Mouse (Mus musculus) CH12.LX (cell line): ENCODE measurements around the gene Cnot11. TPM values are rescaled to one million over a fixed set of nuclear protein-coding genes. Genes with fewer than 3 reads are reported as not detected.

Experiments used
- DNase-seq: peaks from one replicate; pipeline ENCODE4 v3.0.0-alpha.2; 2013; ENCODE audit errors: extremely low read depth
- H3K27ac ChIP-seq: 2 replicates; pipeline ENCODE4 v1.5.1; 2012; ENCODE audit warnings: low read depth, mild to moderate bottlenecking, control low read depth, moderate library complexity; ENCODE audit not compliant: insufficient read depth
- H3K27me3 ChIP-seq: replicated peaks from 2 replicates; pipeline ENCODE3; 2012; ENCODE audit warnings: inconsistent platforms
- H3K36me3 ChIP-seq, 2 experiments: replicated peaks in 1 of 2; 2 replicates each; pipeline versions ENCODE3 to v1.6.1; 2012; ENCODE audit warnings: inconsistent platforms in 1 of 2, low read length in 1 of 2, mild to moderate bottlenecking in 1 of 2, mixed read lengths in 1 of 2, moderate library complexity in 1 of 2; ENCODE audit not compliant: control insufficient read depth in 1 of 2, insufficient read depth in 1 of 2
- H3K4me1 ChIP-seq, 2 experiments: 2 replicates each; pipeline ENCODE4 v1.6.1; 2012; ENCODE audit warnings: inconsistent platforms in 1 of 2, moderate library complexity in 1 of 2; ENCODE audit not compliant: insufficient read depth in 2 of 2, control insufficient read depth in 1 of 2
- H3K4me2 ChIP-seq: 2 replicates; pipeline ENCODE4 v1.6.1; 2012; ENCODE audit warnings: low read depth, mild to moderate bottlenecking, control low read depth; ENCODE audit not compliant: poor library complexity, insufficient read depth, severe bottlenecking
- H3K4me3 ChIP-seq, 3 experiments: fragments of 150-350 bp in 1 of 3; sonication (generic) in 1 of 3; replicated peaks in 1 of 3; 2 replicates each; pipeline versions ENCODE3 to v1.5.1; 2011 to 2012; ENCODE audit warnings: low read depth in 2 of 3, low read length in 2 of 3, mild to moderate bottlenecking in 2 of 3, moderate library complexity in 2 of 3, control low read depth in 1 of 3, improper control_type of control experiment in 1 of 3, inconsistent platforms in 1 of 3, mixed read lengths in 1 of 3; ENCODE audit not compliant: poor library complexity in 1 of 3
- H3K79me2 ChIP-seq: replicated peaks from 2 replicates; pipeline ENCODE4 v1.6.1; 2012; ENCODE audit warnings: mild to moderate bottlenecking, moderate library complexity; ENCODE audit not compliant: control insufficient read depth, poor library complexity, insufficient read depth, severe bottlenecking; ENCODE audit errors: extremely low read depth
- H3K9ac ChIP-seq: 2 replicates; pipeline ENCODE4 v1.6.1; 2012; ENCODE audit warnings: low read depth, mild to moderate bottlenecking, control low read depth, moderate library complexity; ENCODE audit not compliant: insufficient read depth
- H3K9me3 ChIP-seq: replicated peaks from 2 replicates; pipeline ENCODE3; 2012; ENCODE audit warnings: low read length, inconsistent platforms, mixed read lengths
- BHLHE40 ChIP-seq: IDR thresholded peaks from 2 replicates; pipeline ENCODE4 v1.6.1; 2011; ENCODE audit warnings: mild to moderate bottlenecking, low read depth, low read length, improper control_type of control experiment
- CHD2 ChIP-seq: IDR thresholded peaks from 2 replicates; pipeline ENCODE4 v1.6.1; 2011; ENCODE audit warnings: low read length, improper control_type of control experiment
- E2F4 ChIP-seq: IDR thresholded peaks from 2 replicates; pipeline ENCODE4 v1.6.1; 2011; ENCODE audit warnings: low read depth, low read length, improper control_type of control experiment; ENCODE audit not compliant: insufficient replicate concordance
- GABPA ChIP-seq: IDR thresholded peaks from 2 replicates; pipeline ENCODE4 v1.6.1; 2012; ENCODE audit warnings: low read depth, low read length, improper control_type of control experiment, inconsistent platforms; ENCODE audit not compliant: insufficient replicate concordance
- HCFC1 ChIP-seq: IDR thresholded peaks from 2 replicates; pipeline ENCODE4 v1.6.1; 2012; ENCODE audit warnings: low read depth, mild to moderate bottlenecking, inconsistent platforms, low read length, improper control_type of control experiment
- JUN ChIP-seq: IDR thresholded peaks from 2 replicates; pipeline ENCODE4 v1.6.1; 2011; ENCODE audit warnings: low read depth, mild to moderate bottlenecking, low read length, improper control_type of control experiment, moderate library complexity; ENCODE audit not compliant: insufficient read depth
- JUND ChIP-seq: conservative IDR thresholded peaks from 2 replicates; pipeline ENCODE4 v1.6.1; 2011; ENCODE audit warnings: low read depth, low read length, improper control_type of control experiment
- KAT2A ChIP-seq: IDR thresholded peaks from 2 replicates; pipeline ENCODE4 v1.6.1; 2012; ENCODE audit warnings: low read length, improper control_type of control experiment, inconsistent platforms; ENCODE audit not compliant: insufficient replicate concordance
- MAFK ChIP-seq: IDR thresholded peaks from 2 replicates; pipeline ENCODE4 v1.6.1; 2011; ENCODE audit warnings: low read length, improper control_type of control experiment; ENCODE audit not compliant: insufficient replicate concordance
- MAX ChIP-seq: IDR thresholded peaks from 2 replicates; pipeline ENCODE4 v1.6.1; 2011; ENCODE audit warnings: low read length, improper control_type of control experiment
- MAZ ChIP-seq: IDR thresholded peaks from 2 replicates; pipeline ENCODE4 v1.6.1; 2012; ENCODE audit warnings: low read depth, mild to moderate bottlenecking, inconsistent platforms, low read length, improper control_type of control experiment, moderate library complexity
- MXI1 ChIP-seq: IDR thresholded peaks from 2 replicates; pipeline ENCODE4 v1.6.1; 2011; ENCODE audit warnings: mild to moderate bottlenecking, low read depth, low read length, improper control_type of control experiment
- NRF1 ChIP-seq: IDR thresholded peaks from 2 replicates; pipeline ENCODE4 v1.6.1; 2014; ENCODE audit warnings: low read depth, mild to moderate bottlenecking, inconsistent platforms, low read length, improper control_type of control experiment, moderate library complexity
- PAX5 ChIP-seq: IDR thresholded peaks from 2 replicates; pipeline ENCODE4 v1.6.1; 2012; ENCODE audit warnings: low read length, inconsistent platforms, mixed read lengths
- POLR2A ChIP-seq: IDR thresholded peaks from 2 replicates; pipeline ENCODE4 v1.6.1; 2011; ENCODE audit warnings: low read depth, mild to moderate bottlenecking, improper control_type of control experiment, low read length
- RAD21 ChIP-seq: IDR thresholded peaks from 2 replicates; pipeline ENCODE4 v1.6.1; 2011; ENCODE audit warnings: low read depth, mild to moderate bottlenecking, low read length, improper control_type of control experiment, moderate library complexity
- RCOR1 ChIP-seq: conservative IDR thresholded peaks from 2 replicates; pipeline ENCODE4 v1.6.1; 2012; ENCODE audit warnings: low read depth, mild to moderate bottlenecking, inconsistent platforms, low read length, improper control_type of control experiment
- UBTF ChIP-seq: IDR thresholded peaks from 2 replicates; pipeline ENCODE4 v1.6.1; 2012; ENCODE audit warnings: low read depth, mild to moderate bottlenecking, inconsistent platforms, low read length, improper control_type of control experiment, moderate library complexity
- ZKSCAN1 ChIP-seq: IDR thresholded peaks from 2 replicates; pipeline ENCODE4 v1.6.1; 2012; ENCODE audit warnings: low read depth, inconsistent platforms, low read length, improper control_type of control experiment, borderline replicate concordance
- ZMIZ1 ChIP-seq: IDR thresholded peaks from 2 replicates; pipeline ENCODE4 v1.6.1; 2012; ENCODE audit warnings: low read depth, mild to moderate bottlenecking, inconsistent platforms, low read length, improper control_type of control experiment
- ZNF384 ChIP-seq: IDR thresholded peaks from 2 replicates; pipeline ENCODE4 v1.6.1; 2012; ENCODE audit warnings: low read depth, low read length, improper control_type of control experiment, inconsistent platforms
- dilution Hi-C: fragments of 300-500 bp; cut with MboI; formaldehyde crosslinking; loops from 2 replicates; pipeline ENCODE4 v1.14.3; 2020; ENCODE audit warnings: low sequenced_read_pairs; ENCODE audit not compliant: extremely low pct_unique_long_range_greater_than_20kb, extremely low pct_ligation_motif_present
- in situ Hi-C: fragments of 300-500 bp; cut with MboI; formaldehyde crosslinking; loops from 3 replicates; pipeline ENCODE4 v1.14.3; 2019; ENCODE audit warnings: low sequenced_read_pairs, low pct_ligation_motif_present, low pct_unique_long_range_greater_than_20kb, mixed read lengths
- polyA plus RNA-seq: library from polyadenylated mRNA; unstranded; fragments of >175 nt; gene quantifications from 2 replicates; pipeline ENCODE4 v1.2.1, GENCODE M21; 2012; ENCODE audit warnings: low read depth; ENCODE audit not compliant: insufficient read length
- total RNA-seq, 2 experiments: library from RNA; depleted of rRNA; stranded (reverse); fragments of 300-350 nt in 1 of 2; fragments of >200 nt in 1 of 2; gene quantifications; 2 replicates each; pipeline ENCODE4 v1.2.3; 2012 to 2014

Cnot11 gene
- 15.3 and 17.8 TPM in 2 replicates for total RNA-seq (2012; rRNA removed)
- total RNA-seq (2014; rRNA removed): 28.6 and 31.8 TPM in 2 replicates
- polyA plus RNA-seq: 29.9 and 34.9 TPM in 2 replicates

DNA sequence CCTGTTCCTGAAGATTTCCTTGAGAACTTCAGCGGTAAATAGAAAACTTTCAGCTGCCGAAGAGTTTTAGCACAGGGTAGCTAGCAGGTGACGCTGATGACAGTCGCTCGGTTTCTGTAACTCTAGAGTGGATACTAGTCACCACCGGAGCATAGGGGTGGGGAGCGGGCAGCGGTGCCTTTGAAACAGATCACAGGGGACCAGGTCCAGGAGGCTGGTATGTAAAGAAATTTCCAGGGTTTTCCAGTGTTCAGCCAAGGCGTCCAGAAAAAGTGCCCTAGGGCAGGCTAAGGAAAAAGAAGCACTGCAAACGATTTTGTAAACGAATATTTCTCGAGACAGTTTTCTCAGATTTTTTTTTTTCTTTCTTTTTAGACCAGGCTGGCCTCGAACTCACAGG, at the start of gene Cnot11:
Gene Cnot11 (plus strand): TSS at position 162 of the 400 bp plus-strand sequence.
- TF ChIP-seq ZKSCAN1 (no peak), CHD2 (no peak), MAX (no peak), KAT2A (no peak), MXI1 (no peak), NRF1 (no peak), E2F4 (no peak), MAFK (no peak)
- peak within 1 kb of the TSS; percentile 76 for H3K27ac ChIP-seq
- in situ Hi-C loops: no loop called here

DNA sequence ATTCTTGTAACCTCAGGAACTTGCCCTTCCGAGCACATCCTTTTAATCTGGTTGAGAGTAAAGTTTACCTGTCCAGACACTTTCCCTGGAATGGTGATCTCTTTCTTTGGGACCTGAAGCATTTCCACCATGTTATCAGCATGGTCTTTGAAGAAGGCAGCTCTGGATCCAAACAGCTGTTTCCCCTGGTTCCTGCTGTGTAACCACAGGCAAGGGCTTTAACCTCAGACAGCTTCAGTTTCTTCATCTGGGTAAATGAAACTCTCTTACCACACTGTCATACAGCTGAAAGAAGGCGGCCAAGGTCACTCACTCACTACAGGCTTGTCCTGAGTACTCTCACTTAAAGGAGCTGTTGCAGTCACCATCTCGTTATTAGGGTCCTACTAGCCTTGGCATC, 47.4 kb upstream of the Cnot11 start:
- dilution Hi-C loops: no loop called here
- in situ Hi-C loops: no loop called here
- Histone ChIP-seq H3K27ac (no peak overlapping the region), H3K9me3 (no peaks in the 10 kb centered on the region)
- no peak for TF ChIP-seq UBTF
- no peak for TF ChIP-seq MAZ
- TF ChIP-seq ZNF384: no peak
- no peak for TF ChIP-seq KAT2A
- no peak for TF ChIP-seq RCOR1
- TF ChIP-seq POLR2A: no peak
- TF ChIP-seq MAFK: no peak
- no peak for TF ChIP-seq NRF1
- no peak for TF ChIP-seq JUN
- TF ChIP-seq HCFC1: no peak
- no peak for TF ChIP-seq E2F4
- no peak for TF ChIP-seq JUND
- TF ChIP-seq PAX5: no peak
- no peak for TF ChIP-seq GABPA
- TF ChIP-seq RAD21: no peak
- TF ChIP-seq ZMIZ1: no peak
- TF ChIP-seq BHLHE40: no peak
- TF ChIP-seq, all 38 proteins: peak for 0
- no peak overlapping the region for H3K4me2 ChIP-seq
- H3K9ac ChIP-seq: no peak overlapping the region
- H3K4me3 ChIP-seq: no peak overlapping the region
- DNase-seq: no peak
- no peaks in the 10 kb centered on the region for H3K36me3 ChIP-seq
- peaks cover 9% of the 10 kb centered on the region for H3K27me3 ChIP-seq
- peaks cover 0 to under 1% of the 10 kb centered on the region in 2 experiments; a peak in 1 of 4 replicates for H3K4me1 ChIP-seq
- no peaks in the 10 kb centered on the region for H3K79me2 ChIP-seq

More for the DNA sequence above, at the start of gene Cnot11:
- Histone ChIP-seq H3K27me3 (peaks cover 8% of the 10 kb centered on the region), H3K36me3 (peaks cover 17 to 26% of the 10 kb centered on the region in 2 experiments), H3K9ac (peak within 1 kb of the TSS; percentile 91), H3K79me2 (peaks cover 20% of the 10 kb centered on the region), H3K4me3 (peak within 1 kb of the TSS; percentile 74 to 97 (median 89)), H3K9me3 (peaks cover 5% of the 10 kb centered on the region), H3K4me1 (peaks cover 0 to 19% of the 10 kb centered on the region in 2 experiments; a peak in 3 of 4 replicates), H3K4me2 (peak within 1 kb of the TSS; percentile 35)
- dilution Hi-C loops: no loop called here
- DNase-seq: no peak
